Mouse (Mus musculus) stomach, postnatal 0 days (tissue): ENCODE results near the gene Plekho2.

Experiments used
- CTCF ChIP-seq: IDR thresholded peaks from 2 replicates; pipeline ENCODE4 v1.5.1; 2016; ENCODE audit warnings: antibody characterized with exemption, low read depth, mild to moderate bottlenecking, moderate library complexity
- EP300 ChIP-seq: optimal IDR thresholded peaks from 2 replicates; pipeline ENCODE3; 2016; ENCODE audit warnings: antibody characterized with exemption

DNA sequence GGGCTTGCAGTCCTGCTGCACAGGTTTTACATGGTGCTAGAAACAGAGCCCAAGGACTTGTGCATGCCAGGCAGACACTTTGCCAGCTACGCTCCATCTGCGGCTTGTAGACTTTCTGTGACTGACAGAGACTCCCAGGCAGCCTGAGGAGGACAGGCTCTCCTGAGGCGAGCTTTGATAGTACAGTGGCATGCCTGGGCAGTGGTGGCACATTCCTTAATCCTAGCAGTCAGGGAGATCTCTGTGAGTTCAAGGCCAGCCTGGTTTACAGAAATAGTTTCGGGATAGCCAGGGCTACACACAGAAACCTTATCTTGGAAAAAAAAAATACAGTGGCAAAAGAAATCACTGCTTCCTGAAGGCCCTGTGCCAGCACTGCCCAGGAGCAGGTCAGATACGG lies 32.7 kb downstream of the Plekho2 start:
- no peak for TF ChIP-seq CTCF
- no peak for TF ChIP-seq EP300
